Mouse (Mus musculus): Measurements from ENCODE around the gene Thap8. TPM values are rescaled to one million over a fixed set of nuclear protein-coding genes. Genes with fewer than 3 reads are reported as not detected.
A peak's percentile ranks its signal among the peaks of the same experiment; 100 is the strongest.

Thap8 gene
- polyA plus RNA-seq, 1 experiment from 2014 or later, result 0.57 TPM

- H3K4me3 ChIP-seq (ENCODE audit: low read length), result no peak overlapping the region
- WGBS, result 70% methylated on average over 12 of the region's 12 CpGs
- H3K27ac ChIP-seq (ENCODE audit: low read length), result no peak overlapping the region
- no peaks in the 10 kb centered on the region for H3K27me3 ChIP-seq (ENCODE audit: insufficient read depth, low read length)
- H3K36me3 ChIP-seq (ENCODE audit: insufficient read depth, low read length), result peaks cover 13% of the 10 kb centered on the region
- ATAC-seq (ENCODE audit: low FRiP score, low TSS enrichment), result no peak
- no peak overlapping the region for H3K4me2 ChIP-seq (replicated peaks; ENCODE audit: low read depth, low read length)
- no peaks in the 10 kb centered on the region for H3K9me3 ChIP-seq (ENCODE audit: low read length)
- no peaks in the 10 kb centered on the region for H3K4me1 ChIP-seq (ENCODE audit: insufficient read depth, low read length)
- no peak overlapping the region for H3K9ac ChIP-seq (replicated peaks; ENCODE audit: low read length)
Measured at GRCm38 (mm10) chr7:30251956-30252954, 27.6 kb upstream of the Thap8 start.

- Histone ChIP-seq H3K27me3 (ENCODE audit: insufficient read depth, low read length) (no peaks in the 10 kb centered on the region), H3K4me3 (ENCODE audit: low read length) (no peak overlapping the region), H3K4me1 (ENCODE audit: insufficient read depth, low read length) (no peaks in the 10 kb centered on the region), H3K36me3 (ENCODE audit: insufficient read depth, low read length) (0 out of 2 replicates have a peak, but pooled peaks cover 11% of the 10 kb centered on the region), H3K9ac (replicated peaks; ENCODE audit: low read length) (no peak overlapping the region), H3K9me3 (ENCODE audit: low read length) (no peaks in the 10 kb centered on the region), H3K4me2 (replicated peaks; ENCODE audit: low read depth, low read length) (no peak overlapping the region), H3K27ac (ENCODE audit: low read length) (no peak overlapping the region)
- 72% methylated on average over 2 of the region's 2 CpGs for WGBS
- no peak for ATAC-seq (ENCODE audit: low FRiP score, low TSS enrichment)
Measured at GRCm38 (mm10) chr7:30265041-30265440, 14.9 kb upstream of the Thap8 start.

DNA sequence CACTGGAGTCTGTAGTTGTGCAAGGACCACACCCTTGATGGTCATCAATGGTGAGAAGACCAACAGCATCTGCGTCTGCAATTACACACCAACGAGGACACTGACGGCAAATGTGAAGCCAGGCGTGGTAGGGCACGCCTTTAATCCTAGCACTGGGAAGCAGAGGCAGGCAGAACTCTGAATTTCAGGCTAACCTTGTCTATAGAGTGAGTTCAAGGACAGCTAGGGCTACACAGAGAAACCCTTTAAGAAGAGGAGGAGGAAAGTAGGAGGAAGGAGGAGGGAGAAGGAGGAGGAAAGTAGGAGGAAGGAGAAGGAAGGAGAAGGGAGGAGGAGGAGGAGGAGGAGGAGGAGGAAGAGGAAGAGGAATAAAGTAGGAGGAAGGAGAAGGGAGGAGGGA is 14.4 kb upstream of the Thap8 start:
- Histone ChIP-seq H3K27me3 (ENCODE audit: insufficient read depth, low read length) (no peaks in the 10 kb centered on the region), H3K4me3 (ENCODE audit: low read length) (no peak overlapping the region), H3K9me3 (ENCODE audit: low read length) (no peaks in the 10 kb centered on the region), H3K9ac (replicated peaks; ENCODE audit: low read length) (no peak overlapping the region), H3K4me2 (replicated peaks; ENCODE audit: low read depth, low read length) (no peak overlapping the region), H3K27ac (ENCODE audit: low read length) (no peak overlapping the region), H3K36me3 (ENCODE audit: insufficient read depth, low read length) (0 out of 2 replicates have a peak, but pooled peaks cover 11% of the 10 kb centered on the region), H3K4me1 (ENCODE audit: insufficient read depth, low read length) (no peaks in the 10 kb centered on the region)
- no peak for ATAC-seq (ENCODE audit: low FRiP score, low TSS enrichment)
- WGBS, result 93% methylated on average over 5 of the region's 5 CpGs

GRCm38 (mm10) chr7:30265935-30266334 is 14.0 kb upstream of the Thap8 start:
- peaks cover 11% of the 10 kb centered on the region; the same call in 1 of the 2 replicates for H3K36me3 ChIP-seq (ENCODE audit: insufficient read depth, low read length)
- H3K9me3 ChIP-seq (ENCODE audit: low read length), result no peaks in the 10 kb centered on the region
- WGBS, result 88% methylated on average over 7 of the region's 7 CpGs
- H3K27me3 ChIP-seq (ENCODE audit: insufficient read depth, low read length), result no peaks in the 10 kb centered on the region
- no peaks in the 10 kb centered on the region for H3K4me1 ChIP-seq (ENCODE audit: insufficient read depth, low read length)
- ATAC-seq (ENCODE audit: low FRiP score, low TSS enrichment), result no peak
- no peak overlapping the region for H3K4me3 ChIP-seq (ENCODE audit: low read length)
- H3K9ac ChIP-seq (replicated peaks; ENCODE audit: low read length), result no peak overlapping the region
- no peak overlapping the region for H3K27ac ChIP-seq (ENCODE audit: low read length)
- H3K4me2 ChIP-seq (replicated peaks; ENCODE audit: low read depth, low read length), result no peak overlapping the region

DNA sequence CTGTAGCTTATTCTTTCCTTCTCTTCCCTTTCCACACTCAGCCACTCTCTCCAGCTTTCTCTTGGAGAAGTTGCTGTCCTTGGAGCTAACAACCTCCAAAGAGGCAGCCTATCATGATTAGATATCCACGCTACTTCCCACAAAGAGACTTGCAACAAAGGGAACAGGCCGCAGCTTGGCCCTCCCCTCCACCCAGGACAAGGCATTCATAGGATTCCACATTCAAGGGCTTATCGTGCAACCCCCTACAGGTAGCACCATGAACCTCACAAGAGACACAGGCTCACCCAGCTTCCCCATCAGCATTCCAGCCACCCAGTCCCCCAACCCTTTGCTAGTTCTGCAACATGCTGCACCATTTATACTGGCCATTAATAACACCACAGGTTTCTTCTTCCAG is 13.1 kb upstream of the Thap8 start:
- Histone ChIP-seq H3K9ac (replicated peaks; ENCODE audit: low read length) (no peak overlapping the region), H3K9me3 (ENCODE audit: low read length) (no peaks in the 10 kb centered on the region), H3K27ac (ENCODE audit: low read length) (no peak overlapping the region), H3K4me3 (ENCODE audit: low read length) (no peak overlapping the region), H3K36me3 (ENCODE audit: insufficient read depth, low read length) (peaks cover 13% of the 10 kb centered on the region; the same call in 1 of the 2 replicates), H3K4me2 (replicated peaks; ENCODE audit: low read depth, low read length) (no peak overlapping the region), H3K27me3 (ENCODE audit: insufficient read depth, low read length) (no peaks in the 10 kb centered on the region), H3K4me1 (ENCODE audit: insufficient read depth, low read length) (no peaks in the 10 kb centered on the region)
- 86% methylated on average over 3 of the region's 3 CpGs for WGBS
- no peak for ATAC-seq (ENCODE audit: low FRiP score, low TSS enrichment)

DNA sequence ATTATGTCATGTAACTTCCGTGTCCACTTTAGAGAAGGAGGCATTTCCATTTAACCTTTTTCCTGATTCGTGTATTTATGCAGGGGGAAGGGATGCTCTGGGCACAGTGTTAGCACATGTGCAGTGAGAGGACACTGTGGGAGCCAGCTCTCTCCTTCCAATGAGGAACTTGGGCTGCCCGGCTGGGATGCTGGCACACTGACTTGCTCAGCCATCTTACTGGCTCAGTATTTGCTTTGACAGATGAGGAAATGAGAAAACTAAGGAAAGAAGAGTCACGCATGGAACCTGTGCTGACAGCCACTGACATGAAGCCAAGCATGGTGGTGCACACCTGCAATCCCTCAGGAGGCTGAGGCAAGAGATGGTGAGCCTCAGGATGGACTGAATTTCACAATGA is 10.3 kb upstream of the Thap8 start:
- Histone ChIP-seq H3K4me2 (replicated peaks; ENCODE audit: low read depth, low read length) (no peak overlapping the region), H3K9me3 (ENCODE audit: low read length) (no peaks in the 10 kb centered on the region), H3K27me3 (ENCODE audit: insufficient read depth, low read length) (no peaks in the 10 kb centered on the region), H3K27ac (ENCODE audit: low read length) (no peak overlapping the region), H3K36me3 (ENCODE audit: insufficient read depth, low read length) (peaks cover 10% of the 10 kb centered on the region; the same call in 1 of the 2 replicates), H3K4me3 (ENCODE audit: low read length) (no peak overlapping the region), H3K9ac (replicated peaks; ENCODE audit: low read length) (no peak overlapping the region), H3K4me1 (ENCODE audit: insufficient read depth, low read length) (no peaks in the 10 kb centered on the region)
- no peak for ATAC-seq (ENCODE audit: low FRiP score, low TSS enrichment)
- WGBS, result 87% methylated on average over 4 of the region's 4 CpGs

DNA sequence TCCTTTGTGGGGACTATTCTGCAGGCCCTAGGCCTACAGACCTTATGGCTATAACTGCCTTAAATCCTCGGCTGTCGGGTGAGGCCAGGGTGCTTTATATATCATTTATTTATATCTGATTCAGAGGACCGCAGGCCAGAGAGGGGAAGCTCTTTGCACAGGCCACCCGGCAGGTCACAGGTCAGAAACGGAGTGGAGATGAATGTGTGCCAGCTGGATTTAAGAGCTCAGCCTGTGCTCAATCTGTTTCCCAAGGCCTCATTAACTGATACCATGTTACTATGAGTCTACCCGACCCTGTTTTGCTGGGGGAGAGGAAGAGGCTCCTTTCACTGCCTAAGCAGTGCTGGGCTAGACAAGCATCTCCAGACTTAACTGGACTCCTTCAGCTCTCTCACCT is 5.5 kb upstream of the Thap8 start:
- WGBS, result 59% methylated on average over 6 of the region's 6 CpGs
- ATAC-seq (ENCODE audit: low FRiP score, low TSS enrichment), result no peak
- H3K4me3 ChIP-seq (ENCODE audit: low read length), result no peak overlapping the region
- H3K9me3 ChIP-seq (ENCODE audit: low read length), result no peaks in the 10 kb centered on the region
- H3K9ac ChIP-seq (replicated peaks; ENCODE audit: low read length), result no peak overlapping the region
- peaks cover 5% of the 10 kb centered on the region; the same call in 1 of the 2 replicates for H3K36me3 ChIP-seq (ENCODE audit: insufficient read depth, low read length)
- no peaks in the 10 kb centered on the region for H3K27me3 ChIP-seq (ENCODE audit: insufficient read depth, low read length)
- no peak overlapping the region for H3K4me2 ChIP-seq (replicated peaks; ENCODE audit: low read depth, low read length)
- H3K4me1 ChIP-seq (ENCODE audit: insufficient read depth, low read length), result peaks cover 4% of the 10 kb centered on the region
- H3K27ac ChIP-seq (ENCODE audit: low read length), result no peak overlapping the region

GRCm38 (mm10) chr7:30278911-30279310 is 983 bp upstream of the Thap8 start:
- peak overlapping the region; percentile 93 for H3K4me2 ChIP-seq (replicated peaks; ENCODE audit: low read depth, low read length)
- H3K27me3 ChIP-seq (ENCODE audit: insufficient read depth, low read length), result no peaks in the 10 kb centered on the region
- no peak overlapping the region for H3K9ac ChIP-seq (replicated peaks; ENCODE audit: low read length)
- no peaks in the 10 kb centered on the region for H3K36me3 ChIP-seq (ENCODE audit: insufficient read depth, low read length)
- no peak for ATAC-seq (ENCODE audit: low FRiP score, low TSS enrichment)
- WGBS, result 56% methylated on average over 2 of the region's 2 CpGs
- H3K27ac ChIP-seq (ENCODE audit: low read length), result no peak overlapping the region
- H3K4me1 ChIP-seq (ENCODE audit: insufficient read depth, low read length), result peaks cover 12% of the 10 kb centered on the region
- H3K4me3 ChIP-seq (ENCODE audit: low read length), result peak overlapping the region; percentile 74; the same call in 1 of the 2 replicates
- H3K9me3 ChIP-seq (ENCODE audit: low read length), result no peaks in the 10 kb centered on the region

GRCm38 (mm10) chr7:30279536-30279935 is 358 bp upstream of the Thap8 start:
- peak; percentile 43 for ATAC-seq (ENCODE audit: low FRiP score, low TSS enrichment)
- Histone ChIP-seq H3K4me3 (ENCODE audit: low read length) (peak overlapping the region; percentile 74), H3K4me2 (replicated peaks; ENCODE audit: low read depth, low read length) (peak overlapping the region; percentile 93), H3K27ac (ENCODE audit: low read length) (peak overlapping the region; percentile 99), H3K9ac (replicated peaks; ENCODE audit: low read length) (peak overlapping the region; percentile 66), H3K36me3 (ENCODE audit: insufficient read depth, low read length) (no peaks in the 10 kb centered on the region), H3K27me3 (ENCODE audit: insufficient read depth, low read length) (no peaks in the 10 kb centered on the region), H3K4me1 (ENCODE audit: insufficient read depth, low read length) (peaks cover 12% of the 10 kb centered on the region), H3K9me3 (ENCODE audit: low read length) (no peaks in the 10 kb centered on the region)
- 1% methylated on average over 6 of the region's 6 CpGs for WGBS

- Histone ChIP-seq H3K36me3 (ENCODE audit: insufficient read depth, low read length) (no peaks in the 10 kb centered on the region), H3K9ac (replicated peaks; ENCODE audit: low read length) (peak overlapping the region; percentile 71), H3K9me3 (ENCODE audit: low read length) (no peaks in the 10 kb centered on the region), H3K27me3 (ENCODE audit: insufficient read depth, low read length) (no peaks in the 10 kb centered on the region), H3K27ac (ENCODE audit: low read length) (peak overlapping the region; percentile 99), H3K4me3 (ENCODE audit: low read length) (peak overlapping the region; percentile 74), H3K4me1 (ENCODE audit: insufficient read depth, low read length) (peaks cover 12% of the 10 kb centered on the region), H3K4me2 (replicated peaks; ENCODE audit: low read depth, low read length) (peak overlapping the region; percentile 93)
- peak; percentile 88 for ATAC-seq (ENCODE audit: low FRiP score, low TSS enrichment)
- WGBS, result 0% methylated on average over 20 of the region's 20 CpGs
Measured at GRCm38 (mm10) chr7:30280670-30281138, 810 bp downstream of the Thap8 start.

Data from kidney, embryonic 16.5 days (tissue).